ENCODE assay signal across 8 mouse cellular contexts in the genomic region with DNA sequence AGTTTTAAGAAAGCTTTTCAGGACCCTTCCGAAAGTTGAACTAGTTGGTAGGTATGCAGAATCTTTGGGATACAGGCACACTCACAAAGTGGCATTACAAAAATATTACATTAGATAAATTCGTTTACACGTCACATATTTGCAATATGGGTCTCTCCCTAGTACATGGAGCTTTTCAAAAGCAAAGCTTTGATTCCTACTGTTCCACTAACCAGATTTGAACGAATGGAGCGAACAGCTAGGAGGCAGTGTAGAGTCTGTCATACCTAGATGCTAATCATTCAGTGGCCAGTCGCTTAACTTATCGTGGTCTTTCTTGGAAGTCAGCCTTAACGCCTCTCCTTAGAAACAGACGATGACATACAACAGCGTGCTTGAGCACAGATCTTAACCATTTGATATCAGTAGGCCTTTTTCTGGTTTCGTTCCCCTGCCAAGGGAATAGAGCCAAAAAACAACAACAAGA. TPM values are rescaled to one million over a fixed set of nuclear protein-coding genes. Genes with fewer than 3 reads are reported as not detected.
A peak's percentile ranks its signal among the peaks of the same experiment; 100 is the strongest.
DNase-seq lines count a peak whose midpoint lies in the region; ATAC-seq and TF ChIP-seq lines count a peak whose summit lies in the region.

Gene Nek7 (minus strand): TSS at position 146 of the 466 bp plus-strand sequence.

- peaks cover 40% of the 10 kb centered on the region for H3K79me2 ChIP-seq in macrophage (ENCODE audit: inconsistent target)

- TF ChIP-seq CTCF in hindbrain, postnatal 0 days (IDR thresholded peaks at IDR 0.05; ENCODE audit: low read depth): peak; percentile 71

- no peaks in the 10 kb centered on the region for H3K9me3 ChIP-seq in hindbrain, postnatal 0 days (ENCODE audit: low read length)

- peak within 1 kb of the TSS; percentile 73 for H3K9ac ChIP-seq in hindbrain, postnatal 0 days (replicated peaks; ENCODE audit: low read length)

- intact Hi-C loops in gastrocnemius, postnatal 14 days (cut with DNase I; ENCODE audit: low total_unique reads): loop anchor here (10.0 kb wide), 2 partner anchors 55 to 125 kb away; no protein-coding TSS in a partner anchor

- no peak for ATAC-seq in hindbrain, postnatal 0 days

- no peaks in the 10 kb centered on the region for H3K27me3 ChIP-seq in hindbrain, postnatal 0 days (ENCODE audit: insufficient read depth, low read length)

- WGBS in hindbrain, postnatal 0 days: 5% methylated on average over 11 of the region's 11 CpGs
- 5% methylated on average over 11 of the region's 11 CpGs for WGBS in macrophage (ENCODE audit: missing documents)

- peak within 1 kb of the TSS; percentile 94 for H3K27ac ChIP-seq in hindbrain, postnatal 0 days
- peak within 1 kb of the TSS; percentile 75 for H3K27ac ChIP-seq in macrophage

- DNase-seq in left cerebral cortex, adult 18-20 months (ENCODE audit: low spot score in 2 of 2): no peak
- DNase-seq in left cerebral cortex, adult 9 months (ENCODE audit: low spot score in 2 of 2): no peak
- peak; percentile 71 for DNase-seq in c-Kit-positive CD71-positive TER-119-positive erythroid progenitor cells, embryonic 14.5 days (ENCODE audit: low spot score)
- no peak for DNase-seq in gastrocnemius, postnatal 14 days
- DNase-seq in hindbrain, postnatal 0 days (ENCODE audit: low spot score): peak; percentile 63
- DNase-seq in layer of hippocampus, postnatal 36 days: no peak
- DNase-seq in spleen, postnatal 36 days (ENCODE audit: low spot score in 2 of 2): peak; percentile 45 to 56

- peak within 1 kb of the TSS; percentile 85 for H3K4me2 ChIP-seq in hindbrain, postnatal 0 days (ENCODE audit: low read depth, low read length)

- H3K36me3 ChIP-seq in hindbrain, postnatal 0 days (ENCODE audit: insufficient read depth, low read length): no peaks in the 10 kb centered on the region
- no peaks in the 10 kb centered on the region for H3K36me3 ChIP-seq in macrophage (ENCODE audit: inconsistent target)

- peak within 1 kb of the TSS; percentile 90 for H3K4me3 ChIP-seq in hindbrain, postnatal 0 days (ENCODE audit: low read length)
- H3K4me3 ChIP-seq in macrophage (ENCODE audit: inconsistent target): peak within 1 kb of the TSS; percentile 63

- H3K4me1 ChIP-seq in hindbrain, postnatal 0 days (ENCODE audit: insufficient read depth, low read length): no peaks in the 10 kb centered on the region

RNA-seq across cellular contexts. Expression of gene Nek7, which starts in this region (rescaled TPM):
- total RNA-seq in left cerebral cortex, adult 18-20 months (2021): 10 to 100 TPM; 35.6 to 37.0 TPM
- total RNA-seq in gastrocnemius, postnatal 14 days (2021): 10 to 100 TPM; 51.2 to 56.9 TPM
- total RNA-seq in hindbrain, postnatal 0 days (2014; rRNA removed): 8.2 and 8.8 TPM in 2 replicates
- 16.3 and 16.5 TPM in 2 replicates for polyA plus RNA-seq in hindbrain, postnatal 0 days (2015; fragmentation: Nextera tagmentation; extraction: Ambion mirVana)
- total RNA-seq in layer of hippocampus, postnatal 36 days (2021): 10 to 100 TPM; 34.4 to 35.6 TPM
- total RNA-seq in macrophage (2018; cell fraction: chromatin; rRNA removed): 10 to 100 TPM; 10.6 to 65.3 (median 49.3) TPM
- 10 to 100 TPM; 48.7 to 90.1 (median 73.9) TPM for total RNA-seq in macrophage (2018; cell fraction: cytosol; rRNA removed)
- total RNA-seq in macrophage (2018; cell fraction: nucleus; rRNA removed): 10 to 100 TPM; 28.0 to 99.1 (median 58.9) TPM
- 52.7 to 66.7 TPM (median 66.2 TPM) in 3 replicates for polyA plus RNA-seq in macrophage (2018)

Comparison
In these comparisons a context has a peak if more than half of its experiments do, and no peak if none do; other contexts are left out.
1. DNase-seq: peak in c-Kit-positive CD71-positive TER-119-positive erythroid progenitor cells, embryonic 14.5 days (single experiment), hindbrain, postnatal 0 days (single experiment) and spleen, postnatal 36 days (2 of 2); none in left cerebral cortex, adult 18-20 months (0 of 2), left cerebral cortex, adult 9 months (0 of 2), gastrocnemius, postnatal 14 days (single experiment) and layer of hippocampus, postnatal 36 days (0 of 2).